Mouse (Mus musculus) liver, embryonic 16.5 days (tissue): Measurements from ENCODE around the gene Acad10. TPM values are rescaled to one million over a fixed set of nuclear protein-coding genes. Genes with fewer than 3 reads are reported as not detected.
"Not testable (repeated sequence)": the region's sequence is repeated elsewhere in the genome, so short reads cannot be mapped to it uniquely, and the experiment has no call there.

Experiments
- ATAC-seq: fragments of 200-750 bp; cut with Nextera tagmentation; 2 replicates; pipeline ENCODE4 v1.8.0; 2017; ENCODE audit warnings: low read depth, mild to moderate bottlenecking, moderate number of reproducible peaks, moderate library complexity
- H3K27ac ChIP-seq: fragments of 300-500 bp; sonication (generic); 2 replicates; pipeline ENCODE4 v1.5.1; 2014; ENCODE audit warnings: mild to moderate bottlenecking, low read length
- H3K27me3 ChIP-seq: fragments of 300-500 bp; sonication (generic); 2 replicates; pipeline ENCODE4 v1.6.1; 2014; ENCODE audit warnings: low read depth, low read length, mixed read lengths; ENCODE audit not compliant: control insufficient read depth, insufficient read depth
- H3K36me3 ChIP-seq: fragments of 300-500 bp; sonication (generic); 2 replicates; pipeline ENCODE4 v1.6.1; 2014; ENCODE audit warnings: mild to moderate bottlenecking; ENCODE audit not compliant: control insufficient read depth, insufficient read depth
- H3K4me1 ChIP-seq: fragments of 300-500 bp; sonication (generic); 2 replicates; pipeline ENCODE4 v1.6.1; 2014; ENCODE audit warnings: low read depth, low read length, mixed read lengths; ENCODE audit not compliant: control insufficient read depth
- H3K4me2 ChIP-seq: fragments of 300-500 bp; sonication (generic); 2 replicates; pipeline ENCODE4 v1.6.1; 2014; ENCODE audit warnings: low read depth, low read length, mixed read lengths
- H3K4me3 ChIP-seq: fragments of 300-500 bp; sonication (generic); 2 replicates; pipeline ENCODE4 v1.5.1; 2014; ENCODE audit warnings: low read depth, mild to moderate bottlenecking, low read length
- H3K9ac ChIP-seq: fragments of 300-500 bp; sonication (generic); 2 replicates; pipeline ENCODE4 v1.6.1; 2014; ENCODE audit warnings: low read depth, low read length
- H3K9me3 ChIP-seq: fragments of 300-500 bp; sonication (generic); replicated peaks from 2 replicates; pipeline ENCODE4 v1.6.1; 2016; ENCODE audit warnings: low read length; ENCODE audit not compliant: control insufficient read depth
- WGBS: fragments of 180-500 bp; shearing (Covaris S2); extraction: QIAGEN DNeasy Blood & Tissue Kit; methylation state at CpG from one replicate; pipeline ENCODE4 v1.1.7; 2014; ENCODE audit not compliant: insufficient replicate concordance; 5-methylcytosine and 5-hydroxymethylcytosine counted together
- polyA plus RNA-seq: library from polyadenylated mRNA; unstranded; fragments of >200 nt; fragmentation: Nextera tagmentation; extraction: Ambion mirVana; gene quantifications from 2 replicates; pipeline ENCODE4 v1.2.1, GENCODE M21; 2015

Acad10 gene
- polyA plus RNA-seq, 1 experiment from 2014 or later, result 5.5 TPM

DNA sequence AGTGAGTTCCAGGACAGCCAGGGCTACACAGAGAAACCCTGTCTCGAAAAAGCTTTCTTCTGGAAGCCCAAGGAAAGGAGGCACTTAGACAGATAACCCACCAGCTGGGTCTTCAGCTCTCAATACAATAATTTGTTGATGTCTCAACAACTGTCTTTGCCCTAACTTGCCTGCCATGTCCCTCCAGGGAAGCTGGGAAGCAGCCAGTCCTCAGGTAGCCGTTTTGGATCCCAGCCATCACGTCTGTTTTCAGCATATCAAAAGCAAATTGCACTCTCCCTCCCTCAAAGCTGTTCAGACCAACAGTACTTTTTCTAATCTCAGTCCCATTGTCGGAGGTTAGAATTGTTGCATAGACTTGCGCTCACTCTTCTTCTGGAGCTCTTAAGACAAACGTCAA lies 3.8 kb upstream of the Acad10 start:
- Histone ChIP-seq H3K4me3 (no peak overlapping the region), H3K36me3 (peaks cover 28% of the 10 kb centered on the region), H3K27ac (no peak overlapping the region), H3K9ac (no peak overlapping the region), H3K4me1 (peaks cover 16% of the 10 kb centered on the region), H3K27me3 (no peaks in the 10 kb centered on the region), H3K4me2 (no peak overlapping the region), H3K9me3 (no peaks in the 10 kb centered on the region)
- ATAC-seq, result no peak
- WGBS, result 86% methylated on average over 6 of the region's 6 CpGs

DNA sequence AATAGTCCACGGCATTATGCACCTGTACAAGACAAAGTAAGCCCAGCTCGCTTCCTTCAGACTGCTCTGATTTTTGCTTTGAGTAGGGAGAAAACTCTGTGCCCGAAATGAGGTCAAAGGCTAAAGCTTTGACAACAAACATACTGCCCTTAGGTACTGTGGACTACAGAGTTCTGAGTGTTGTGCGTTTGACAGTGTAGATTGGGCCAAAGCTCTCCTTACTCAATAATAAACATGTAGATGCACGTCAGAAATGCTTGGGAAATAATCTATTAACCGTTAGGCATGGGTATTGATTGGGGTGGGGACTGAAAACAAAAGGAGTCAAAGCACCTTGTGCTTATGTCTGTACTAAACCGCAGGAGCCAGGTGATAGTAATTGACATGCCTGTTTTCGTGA lies 3.1 kb upstream of the Acad10 start:
- Histone ChIP-seq H3K9me3 (no peaks in the 10 kb centered on the region), H3K4me1 (peaks cover 16% of the 10 kb centered on the region), H3K27ac (no peak overlapping the region), H3K4me2 (no peak overlapping the region), H3K36me3 (peaks cover 28% of the 10 kb centered on the region), H3K27me3 (no peaks in the 10 kb centered on the region), H3K9ac (no peak overlapping the region), H3K4me3 (no peak overlapping the region)
- WGBS, result 74% methylated on average over 8 of the region's 8 CpGs
- no peak for ATAC-seq

DNA sequence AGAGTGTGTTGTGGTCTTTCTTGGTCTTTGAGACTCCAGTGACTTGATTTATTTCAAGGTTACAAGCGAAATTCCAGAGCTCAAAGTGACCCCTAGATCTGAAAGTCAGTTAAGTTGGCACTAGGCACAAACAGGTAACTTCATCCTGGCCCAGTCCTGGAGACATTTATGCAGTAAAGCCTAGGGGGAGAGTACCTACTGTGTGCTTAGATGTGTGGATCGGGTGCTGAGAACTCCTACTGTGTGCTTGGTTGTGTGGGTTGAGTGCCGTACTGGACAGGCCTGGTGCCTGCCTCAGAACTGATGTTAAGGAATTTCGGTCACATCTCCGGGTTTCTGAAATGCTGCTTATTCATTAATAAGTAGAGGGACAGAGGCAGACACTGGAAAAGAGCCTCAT lies 1.2 kb upstream of the Acad10 start:
- no peak overlapping the region for H3K27ac ChIP-seq
- H3K4me3 ChIP-seq, result peak overlapping the region; percentile 98
- ATAC-seq, result no peak
- WGBS, result 86% methylated on average over 5 of the region's 5 CpGs
- peaks cover 16% of the 10 kb centered on the region for H3K4me1 ChIP-seq
- H3K9me3 ChIP-seq, result no peaks in the 10 kb centered on the region
- peak overlapping the region; percentile 97 for H3K4me2 ChIP-seq
- peak overlapping the region; percentile 99 for H3K9ac ChIP-seq
- no peaks in the 10 kb centered on the region for H3K27me3 ChIP-seq
- peaks cover 23% of the 10 kb centered on the region for H3K36me3 ChIP-seq

DNA sequence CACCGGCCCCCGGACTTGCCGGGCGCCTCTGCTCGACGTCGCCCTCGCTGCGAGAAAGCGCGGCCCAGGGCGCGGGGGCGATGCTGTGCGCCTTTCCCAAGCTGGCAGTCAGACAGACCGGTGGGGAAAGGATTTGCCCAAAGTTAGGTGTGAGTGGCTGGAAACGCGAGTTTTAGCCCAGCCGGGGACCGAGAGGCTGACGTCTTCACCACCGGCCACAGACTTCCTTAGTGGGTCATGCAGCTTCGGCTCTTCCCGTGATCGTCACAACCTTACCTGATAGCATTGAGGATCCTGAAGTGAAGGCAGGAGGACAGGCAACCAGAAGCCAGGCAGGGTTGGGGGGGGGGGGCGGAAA lies 562 bp upstream of the Acad10 start:
- H3K9me3 ChIP-seq, result no peaks in the 10 kb centered on the region
- under 1% methylated on average over 26 of the region's 26 CpGs for WGBS
- peaks cover 16% of the 10 kb centered on the region for H3K4me1 ChIP-seq
- H3K27ac ChIP-seq, result peak overlapping the region; percentile 84
- H3K36me3 ChIP-seq, result peaks cover 19% of the 10 kb centered on the region
- ATAC-seq, result peak; percentile 14; the same call in 1 of the 2 replicates
- peak overlapping the region; percentile 99 for H3K9ac ChIP-seq
- H3K4me2 ChIP-seq, result peak overlapping the region; percentile 97
- H3K4me3 ChIP-seq, result peak overlapping the region; percentile 98
- no peaks in the 10 kb centered on the region for H3K27me3 ChIP-seq

DNA sequence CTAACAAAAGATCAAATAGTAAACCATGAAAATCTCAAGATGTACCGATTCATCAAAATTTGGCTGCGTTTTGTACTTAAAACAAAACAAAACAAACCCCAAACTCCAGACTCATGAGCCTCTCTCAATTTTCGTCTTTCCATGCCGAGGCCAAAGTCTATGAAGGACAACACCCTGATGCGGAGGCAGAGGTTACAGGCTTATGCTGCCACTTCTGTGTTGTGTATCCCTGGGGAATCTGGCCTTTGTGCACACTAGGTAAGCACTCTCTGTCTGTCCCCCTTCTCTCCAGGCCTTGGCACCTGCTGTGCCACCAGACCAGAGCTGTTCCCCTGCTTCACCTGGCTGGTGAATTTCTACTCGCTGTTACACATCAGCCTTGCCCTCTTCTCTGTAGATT lies 2.7 kb downstream of the Acad10 start:
- peaks cover 16% of the 10 kb centered on the region for H3K4me1 ChIP-seq
- not testable (repeated sequence) for H3K9me3 ChIP-seq, H3K27me3 ChIP-seq, ATAC-seq, H3K27ac ChIP-seq, H3K4me2 ChIP-seq, H3K9ac ChIP-seq, H3K36me3 ChIP-seq, H3K4me3 ChIP-seq
- 75% methylated on average over 6 of the region's 6 CpGs for WGBS

DNA sequence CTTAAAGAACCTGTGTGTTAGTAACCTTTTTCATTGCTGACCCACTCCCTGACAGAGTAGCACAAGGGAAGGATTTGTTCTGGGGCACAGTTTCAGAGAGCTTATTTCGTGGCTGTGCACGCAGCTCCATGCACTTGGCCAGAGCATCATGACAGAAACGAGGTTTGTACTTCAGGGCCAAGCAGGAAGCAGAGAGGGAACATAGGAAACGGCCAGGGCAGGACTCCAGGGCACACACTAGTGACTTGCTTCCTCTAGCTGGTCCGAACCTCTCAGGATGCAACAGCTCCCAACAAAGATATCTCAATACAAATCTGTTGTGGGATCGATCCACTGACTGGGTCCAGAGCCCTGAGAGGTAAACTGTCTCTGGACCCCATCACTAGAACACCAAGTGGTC lies 3.4 kb downstream of the Acad10 start:
- WGBS, result 49% methylated on average over 6 of the region's 6 CpGs
- not testable (repeated sequence) for H3K4me3 ChIP-seq, H3K27ac ChIP-seq, H3K4me2 ChIP-seq, H3K9me3 ChIP-seq, H3K36me3 ChIP-seq, ATAC-seq, H3K27me3 ChIP-seq, H3K9ac ChIP-seq
- peaks cover 13% of the 10 kb centered on the region for H3K4me1 ChIP-seq

DNA sequence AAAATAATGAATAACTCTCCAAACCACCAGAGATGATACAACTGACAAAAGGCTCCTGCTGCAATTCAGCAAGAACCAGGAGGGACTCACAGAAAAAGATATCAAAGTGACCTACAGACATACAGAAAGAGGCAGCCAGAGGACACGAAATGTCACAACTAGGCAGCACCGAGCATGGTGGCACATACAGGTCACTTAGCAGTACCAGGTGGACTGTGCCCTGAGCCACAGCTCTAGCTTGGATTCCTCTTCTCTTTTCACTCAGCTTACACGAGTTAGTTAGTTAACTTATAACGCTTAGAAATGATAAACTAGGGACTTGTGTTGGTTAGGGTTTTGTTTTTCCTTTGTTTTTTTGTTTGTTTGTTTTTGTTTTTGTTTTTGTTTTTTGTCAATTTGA lies 5.8 kb downstream of the Acad10 start:
- Histone ChIP-seq H3K27me3 (no peaks in the 10 kb centered on the region), H3K36me3 (no peaks in the 10 kb centered on the region), H3K4me3 (no peak overlapping the region), H3K4me2 (no peak overlapping the region), H3K9me3 (no peaks in the 10 kb centered on the region), H3K9ac (no peak overlapping the region), H3K27ac (no peak overlapping the region), H3K4me1 (no peaks in the 10 kb centered on the region)
- WGBS, result 60% methylated on average over 4 of the region's 4 CpGs
- ATAC-seq, result no peak

DNA sequence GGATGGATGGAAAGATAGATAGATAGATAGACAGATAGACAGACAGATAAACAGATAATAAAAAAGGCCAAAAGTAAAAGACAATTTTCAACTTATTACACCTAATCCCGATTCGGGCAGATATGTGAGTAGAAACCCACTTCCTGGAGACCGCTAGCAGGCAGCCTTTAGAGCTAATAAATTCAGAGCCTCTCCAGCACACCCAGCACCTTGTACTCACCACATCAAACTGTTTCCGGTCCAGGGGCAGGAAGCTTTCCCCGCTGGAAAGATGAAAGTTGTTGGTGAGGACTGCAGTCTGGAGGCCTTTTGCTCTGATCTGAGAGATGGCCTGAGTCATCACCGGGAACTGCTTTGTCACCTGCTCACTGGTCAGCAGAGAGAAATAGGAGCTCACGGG lies 11.2 kb downstream of the Acad10 start:
- ATAC-seq, result no peak
- Histone ChIP-seq H3K9ac (no peak overlapping the region), H3K9me3 (no peaks in the 10 kb centered on the region), H3K4me1 (no peaks in the 10 kb centered on the region), H3K4me2 (no peak overlapping the region), H3K36me3 (no peaks in the 10 kb centered on the region), H3K27me3 (no peaks in the 10 kb centered on the region), H3K4me3 (no peak overlapping the region), H3K27ac (no peak overlapping the region)
- WGBS, result 56% methylated on average over 7 of the region's 7 CpGs

DNA sequence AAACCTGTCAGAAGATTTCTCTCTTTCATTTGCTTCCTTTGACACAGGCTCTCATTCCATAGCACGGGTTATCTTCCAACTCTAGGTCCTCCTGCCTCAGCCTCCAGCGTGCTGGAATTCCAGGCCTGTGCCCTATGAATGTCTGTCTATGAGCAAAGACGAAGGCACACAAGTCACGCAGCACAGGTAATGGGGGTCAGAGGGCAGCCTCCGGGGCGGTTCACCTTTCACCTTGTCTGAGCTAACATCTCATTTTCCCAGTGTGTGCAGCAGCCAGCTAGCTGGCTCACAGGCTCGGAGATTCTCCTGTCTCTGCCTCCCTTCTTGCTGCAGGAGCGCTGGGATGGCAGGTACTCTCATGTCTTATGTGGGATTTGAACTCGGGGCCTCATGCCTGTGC lies 20.7 kb downstream of the Acad10 start:
- Histone ChIP-seq H3K9ac (no peak overlapping the region), H3K27ac (no peak overlapping the region), H3K4me2 (no peak overlapping the region), H3K9me3 (no peaks in the 10 kb centered on the region), H3K4me3 (no peak overlapping the region), H3K27me3 (no peaks in the 10 kb centered on the region), H3K36me3 (no peaks in the 10 kb centered on the region), H3K4me1 (no peaks in the 10 kb centered on the region)
- WGBS, result 72% methylated on average over 9 of the region's 9 CpGs
- no peak for ATAC-seq

DNA sequence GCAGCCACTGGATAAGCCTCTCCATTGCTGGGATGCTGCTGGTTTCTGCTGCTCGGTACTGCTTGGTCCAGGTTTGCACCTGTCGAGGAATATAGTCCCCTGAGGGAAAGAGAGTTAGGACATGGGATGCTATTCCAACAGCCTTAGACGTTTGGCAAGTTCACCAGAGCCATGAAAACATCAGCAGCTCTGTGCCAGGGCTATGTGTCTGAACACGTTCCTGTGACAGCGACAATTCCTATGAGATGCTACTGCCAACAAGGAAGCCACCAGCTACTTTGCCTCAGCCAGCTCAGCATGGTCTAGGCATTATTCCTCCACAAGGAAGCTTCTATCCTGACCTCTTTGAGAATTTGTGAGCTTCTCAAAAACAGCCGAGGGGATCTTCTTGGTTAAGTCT lies 23.0 kb downstream of the Acad10 start:
- no peak overlapping the region for H3K4me2 ChIP-seq
- H3K9me3 ChIP-seq, result no peaks in the 10 kb centered on the region
- no peak for ATAC-seq
- no peaks in the 10 kb centered on the region for H3K36me3 ChIP-seq
- H3K4me1 ChIP-seq, result no peaks in the 10 kb centered on the region
- H3K27me3 ChIP-seq, result no peaks in the 10 kb centered on the region
- WGBS, result 66% methylated on average over 6 of the region's 6 CpGs
- no peak overlapping the region for H3K27ac ChIP-seq
- H3K4me3 ChIP-seq, result no peak overlapping the region
- H3K9ac ChIP-seq, result no peak overlapping the region
